Mouse (Mus musculus): ENCODE data around the gene Cbarp.

Cbarp gene

DNA sequence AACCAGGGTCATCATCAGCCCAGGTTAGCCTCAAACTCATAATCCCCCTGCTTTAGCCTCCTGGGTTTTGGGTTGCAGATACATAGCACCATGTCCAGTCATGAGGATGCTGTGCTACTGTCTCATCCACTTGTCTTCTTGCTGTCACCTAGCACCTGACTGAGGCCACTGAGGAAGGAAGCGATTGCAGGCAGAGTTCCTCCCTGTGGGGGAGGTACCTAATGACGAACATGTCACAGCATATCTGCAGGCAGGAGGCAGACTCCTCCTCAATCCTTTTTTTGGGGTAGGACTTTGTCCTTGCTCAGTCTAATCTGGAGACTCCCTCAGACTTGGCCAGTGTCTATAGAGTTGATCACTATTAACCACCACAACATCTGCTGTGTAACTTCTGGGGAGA, 19.0 kb downstream of the Cbarp start:
- DNase-seq = no peak

DNA sequence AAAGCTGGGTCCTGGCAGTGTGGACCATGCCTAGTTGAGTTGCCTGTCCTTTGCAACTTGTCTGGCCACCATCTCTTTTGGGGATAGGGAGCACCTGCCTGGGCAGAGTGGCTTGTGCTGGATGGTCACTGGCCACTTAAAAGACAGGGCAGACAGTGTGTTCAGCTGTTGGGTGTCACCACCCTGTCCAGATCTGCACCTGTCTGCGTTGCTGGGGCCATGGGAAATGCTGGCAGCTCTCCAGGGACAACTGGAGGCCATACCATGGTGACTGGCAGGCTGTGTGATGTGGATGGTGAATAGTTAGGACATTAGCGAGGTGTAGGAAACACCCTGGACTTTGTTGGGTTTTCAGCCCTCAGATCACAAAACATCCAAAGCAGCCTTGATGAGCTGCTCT, 20.5 kb downstream of the Cbarp start:
- no peak for DNase-seq

GRCm38 (mm10) chr10:80118552-80118951, 22.1 kb downstream of the Cbarp start:
- no peak for DNase-seq

GRCm38 (mm10) chr10:80117736-80118135, 22.9 kb downstream of the Cbarp start:
- no peak for DNase-seq

DNA sequence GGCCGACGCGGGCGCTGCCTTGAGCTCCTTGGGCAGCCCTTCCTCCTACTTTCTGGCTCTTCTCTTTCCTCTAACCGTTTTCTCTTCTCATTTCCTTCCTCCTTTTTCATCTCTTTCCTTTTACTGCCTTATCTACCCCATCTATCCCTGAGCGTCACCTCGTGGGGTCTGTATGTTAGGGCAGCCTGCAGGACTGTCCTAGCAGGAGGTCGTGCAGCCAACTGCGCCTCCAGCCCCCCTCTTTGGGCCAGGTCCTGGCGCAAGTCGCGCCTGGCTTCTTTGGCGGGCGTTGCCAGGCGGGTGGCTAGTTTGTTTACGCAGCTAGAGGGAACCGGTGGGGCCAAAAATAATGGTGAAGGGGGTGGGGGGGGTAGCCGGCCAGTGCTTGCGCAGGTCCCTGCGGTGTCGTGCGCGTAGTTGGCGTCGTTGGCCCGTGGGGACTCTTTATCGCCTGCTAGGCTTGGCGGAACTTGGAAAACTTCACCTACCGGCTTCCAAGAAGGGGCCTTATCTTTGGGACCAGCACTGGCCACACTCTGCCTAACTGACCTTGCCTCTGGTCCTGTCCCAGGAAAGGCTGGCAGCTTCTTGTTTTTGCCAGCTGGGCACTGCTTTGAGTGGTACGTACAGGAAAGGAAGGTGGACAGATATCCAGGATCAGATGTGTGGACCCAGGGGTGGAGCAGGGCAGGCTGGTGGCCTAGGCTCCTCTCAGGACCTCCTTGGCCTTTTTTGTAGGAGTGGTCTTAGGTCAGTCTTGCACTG, 23.5 kb downstream of the Cbarp start:
- DNase-seq = peak; percentile 82

- peak; percentile 58 for DNase-seq
Observed at GRCm38 (mm10) chr10:80116563-80116926, 24.1 kb downstream of the Cbarp start.

DNA sequence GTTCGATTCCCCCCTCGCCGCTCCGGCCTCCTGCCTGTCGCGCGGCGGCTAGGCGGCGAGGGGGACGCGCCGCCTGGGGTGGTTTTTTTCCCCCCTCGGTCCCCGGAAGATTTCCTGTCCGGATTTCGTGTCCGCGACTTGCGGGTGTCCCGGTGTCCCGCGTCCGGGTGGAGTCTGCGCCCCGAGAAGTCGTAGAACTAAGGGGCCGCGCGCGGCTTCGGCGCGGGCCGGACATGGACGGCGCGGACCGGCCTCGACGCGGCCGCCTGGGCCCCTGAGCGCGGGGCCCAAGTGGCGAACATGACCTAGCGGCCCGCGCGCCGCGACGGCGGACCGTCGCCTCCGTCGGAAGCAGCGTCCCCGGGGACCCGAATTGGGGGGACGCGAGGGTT, 24.7 kb downstream of the Cbarp start:
- peak; percentile 40 for DNase-seq

GRCm38 (mm10) chr10:80115290-80115943, 25.2 kb downstream of the Cbarp start, which contains the start of gene Stk11:
Gene Stk11 (plus strand): TSS chr10:80115803.
- peak; percentile 99 for DNase-seq

- peak; percentile 98 for DNase-seq
Observed at GRCm38 (mm10) chr10:80114341-80115284, 26.0 kb downstream of the Cbarp start.

DNA sequence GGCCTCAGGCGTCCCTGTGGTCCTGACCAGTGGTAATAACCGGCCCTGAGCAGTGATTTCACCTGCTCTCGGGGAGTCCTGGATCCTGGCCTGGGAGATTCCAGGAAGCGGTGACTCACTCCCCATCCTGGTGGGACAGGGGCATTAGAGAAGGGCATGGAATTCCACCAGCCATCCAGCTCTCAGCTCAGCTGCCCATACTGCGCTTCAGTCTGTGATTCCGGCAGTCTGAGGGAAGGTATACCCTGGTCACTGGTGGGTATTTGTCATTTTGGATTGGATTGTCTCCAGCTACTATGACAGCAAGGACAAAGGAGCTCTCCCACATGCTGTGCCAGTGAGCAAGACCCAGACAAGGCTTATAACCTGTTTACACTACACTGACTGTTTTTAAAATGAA, 33.0 kb downstream of the Cbarp start:
- DNase-seq = no peak

DNA sequence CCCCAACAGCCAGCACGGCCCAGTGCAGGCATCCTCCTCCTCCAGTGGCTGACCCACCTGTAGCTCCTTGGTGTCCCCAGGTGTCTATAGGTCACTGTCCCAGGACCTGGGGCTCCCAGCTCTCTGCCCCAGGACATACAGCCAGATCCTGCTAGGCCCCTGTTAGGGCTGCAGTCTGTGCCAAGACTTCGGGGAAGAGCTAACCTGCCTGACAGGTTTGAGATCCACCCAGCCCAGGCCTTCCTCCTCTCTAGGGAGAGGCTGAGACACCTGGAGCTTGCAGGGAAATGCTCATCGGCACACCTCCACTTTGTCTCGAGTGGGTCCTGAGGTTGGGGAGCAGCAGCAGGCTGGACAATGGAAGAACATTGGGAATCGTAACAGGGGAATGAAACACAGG, 34.7 kb downstream of the Cbarp start:
- DNase-seq = no peak

- no peak for DNase-seq
Observed at GRCm38 (mm10) chr10:80105460-80105859, 35.2 kb downstream of the Cbarp start, which contains the start of gene Sbno2. Gene Sbno2 (minus strand): TSS chr10:80105571.

GRCm38 (mm10) chr10:80104181-80104580, 36.5 kb downstream of the Cbarp start:
- no peak for DNase-seq

GRCm38 (mm10) chr10:80103032-80103431, 37.6 kb downstream of the Cbarp start:
- DNase-seq = peak; percentile 47

DNA sequence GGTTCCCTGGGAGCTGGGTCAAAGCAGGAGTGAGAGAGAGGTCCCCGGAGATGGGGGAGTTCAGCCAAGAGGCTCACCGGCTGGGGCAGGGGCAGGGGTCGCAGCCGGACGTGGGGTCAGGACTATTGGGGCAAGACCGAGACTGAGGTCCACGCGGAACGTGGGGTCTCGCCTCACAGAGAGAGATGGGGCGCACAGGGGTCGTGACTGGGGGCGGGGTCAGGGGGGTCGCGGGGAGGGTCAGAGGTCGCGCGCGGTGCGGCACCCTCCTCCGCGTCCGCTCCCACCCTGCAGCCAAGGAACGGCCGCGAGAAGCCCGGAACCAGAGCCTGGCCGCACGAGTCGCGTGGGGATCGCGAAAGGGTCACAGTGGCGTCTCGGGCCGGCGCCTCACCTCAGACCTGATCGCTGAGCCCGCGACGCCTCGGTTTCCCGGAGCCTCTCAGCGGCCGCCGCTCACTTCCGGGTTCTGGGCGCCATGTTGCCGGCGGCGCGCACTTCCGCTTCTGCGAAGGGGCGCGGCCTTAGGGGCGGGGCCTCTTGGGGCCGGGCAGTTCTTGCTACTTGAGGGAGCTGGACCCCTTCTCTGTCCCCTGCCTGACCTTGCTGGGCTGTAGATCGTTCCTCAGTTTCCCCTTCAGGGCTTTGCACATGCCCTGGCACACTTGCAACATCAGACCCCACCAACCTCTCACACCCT, 38.3 kb downstream of the Cbarp start:
- peak; percentile 93 for DNase-seq

- DNase-seq = peak; percentile 57
Observed at GRCm38 (mm10) chr10:80100982-80101381, 39.7 kb downstream of the Cbarp start.

DNA sequence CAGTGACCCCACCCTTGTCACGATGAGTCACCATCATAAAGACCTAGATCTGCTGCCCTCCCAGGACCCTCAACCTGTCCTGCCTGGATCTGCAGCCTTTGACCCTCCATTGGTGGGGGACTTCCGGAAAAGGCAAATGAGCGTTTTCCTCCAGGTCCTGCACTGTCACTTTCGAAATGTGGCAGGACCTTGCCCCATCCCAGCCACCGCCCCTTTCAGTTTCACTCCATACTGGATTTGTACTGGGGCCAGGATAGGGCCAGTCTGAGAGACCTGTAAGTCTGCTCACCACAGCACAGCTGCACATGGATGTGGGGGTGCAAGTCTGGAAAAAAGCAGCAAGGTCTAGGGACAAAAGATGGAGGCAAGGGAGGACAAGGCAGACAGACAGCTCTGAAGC, 42.0 kb downstream of the Cbarp start:
- DNase-seq = peak; percentile 34

DNA sequence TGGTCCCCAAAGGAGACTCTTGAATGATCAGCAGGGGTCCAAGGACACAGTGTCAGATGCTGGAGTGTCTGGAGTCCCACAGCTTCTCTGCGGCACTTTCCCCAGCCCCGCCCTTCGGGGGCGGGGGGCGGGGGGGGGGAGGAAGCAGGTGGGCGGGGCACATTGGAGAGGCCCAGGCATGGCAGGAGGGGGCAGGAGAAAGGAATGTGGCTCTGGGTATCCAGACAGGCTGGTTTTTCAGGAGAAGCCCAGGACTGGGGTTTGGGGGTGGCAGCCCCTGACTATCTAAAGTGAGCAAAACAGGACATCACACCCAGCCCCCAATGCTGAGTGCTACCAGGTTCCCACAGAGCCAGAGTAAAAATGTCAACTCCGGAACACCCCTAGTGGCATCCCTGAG, 43.4 kb downstream of the Cbarp start:
- DNase-seq = peak; percentile 78

DNA sequence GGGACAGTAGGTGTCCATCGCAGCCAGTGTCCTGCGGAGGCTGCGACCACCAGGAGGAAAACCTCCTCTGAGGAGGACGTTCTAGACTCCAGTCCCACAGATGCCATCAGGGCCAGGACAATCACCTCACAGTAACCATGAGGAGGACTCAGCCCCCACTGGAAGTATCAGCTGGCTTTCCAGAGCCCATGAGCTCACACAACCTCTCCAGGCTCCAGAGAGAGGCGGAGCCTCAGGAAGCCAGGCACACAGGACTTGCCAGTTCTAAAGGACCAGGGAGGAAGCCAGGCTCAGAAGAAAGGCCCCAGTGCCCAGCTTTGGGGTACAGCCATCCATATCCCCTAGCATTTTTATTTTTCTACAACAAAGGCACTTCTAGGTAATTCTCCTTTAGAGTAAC, 45.1 kb downstream of the Cbarp start:
- no peak for DNase-seq

GRCm38 (mm10) chr10:80094684-80095083, 46.0 kb downstream of the Cbarp start:
- no peak for DNase-seq

GRCm38 (mm10) chr10:80094085-80094484, 46.5 kb downstream of the Cbarp start:
- DNase-seq = no peak

DNA sequence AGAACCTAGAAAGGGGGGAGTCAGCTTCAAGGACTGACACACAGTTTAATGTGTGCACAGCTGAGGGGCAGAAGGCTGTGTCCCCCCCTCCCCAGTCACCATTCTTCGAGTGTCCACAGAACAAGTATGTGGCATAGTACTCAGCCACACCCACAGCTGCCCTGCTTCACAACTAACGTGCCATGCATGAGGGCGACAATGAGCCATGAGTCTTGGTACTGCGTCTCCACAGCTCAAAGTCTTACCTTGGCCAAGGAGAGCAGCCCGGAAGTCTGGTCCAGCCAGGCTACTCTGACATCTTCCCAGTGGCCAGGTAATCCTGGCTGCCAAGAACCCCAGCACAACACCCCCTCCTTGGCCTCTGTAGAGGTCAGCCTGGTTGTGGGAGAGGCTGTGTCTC, 47.9 kb downstream of the Cbarp start:
- DNase-seq = no peak

GRCm38 (mm10) chr10:80091527-80091926, 49.1 kb downstream of the Cbarp start:
- DNase-seq = no peak
